In the genomic region with DNA sequence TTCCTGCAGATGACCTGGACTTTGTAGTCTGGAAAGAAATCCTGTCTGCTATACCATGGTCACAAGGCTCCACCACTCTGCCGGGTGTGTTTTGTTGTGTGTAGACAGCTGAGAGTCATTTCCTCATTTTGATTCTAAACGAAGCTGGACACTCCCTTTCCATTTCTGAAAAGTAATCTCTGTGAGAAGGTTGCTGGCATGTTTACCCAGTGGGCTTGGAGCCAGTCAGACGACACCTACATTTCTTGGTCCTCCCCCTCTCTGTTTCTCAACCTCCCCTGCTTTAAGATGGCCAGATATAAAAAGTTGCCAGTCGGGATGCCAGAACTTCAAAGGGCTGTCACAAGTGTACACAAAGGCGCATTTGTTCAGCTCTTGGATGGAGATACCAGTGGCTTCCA, we compare ENCODE assay signal across 7 mouse cellular contexts.
DNase-seq lines count a peak whose midpoint lies in the region; ATAC-seq and TF ChIP-seq lines count a peak whose summit lies in the region.

No protein-coding gene starts in this region.

- no peak overlapping the region for H3K4me3 ChIP-seq in forebrain, postnatal 0 days (ENCODE audit: low read depth, low read length)
- H3K4me3 ChIP-seq in lung, adult 2 months (replicated peaks; ENCODE audit: extremely low read depth, low read depth, low read length), result no peak overlapping the region

- H3K27me3 ChIP-seq in forebrain, postnatal 0 days (ENCODE audit: insufficient read depth, low read length), result no peaks in the 10 kb centered on the region

- H3K9ac ChIP-seq in forebrain, postnatal 0 days, result no peak overlapping the region

- H3K27ac ChIP-seq in forebrain, postnatal 0 days (ENCODE audit: low read depth, low read length), result no peak overlapping the region

- DNase-seq in right cerebral cortex, postnatal 10 days (ENCODE audit: low spot score in 2 of 2), result peak; percentile 28 to 35
- DNase-seq in right cerebral cortex, adult 18-20 months, result no peak
- DNase-seq in forebrain, postnatal 0 days, result peak; percentile 7
- DNase-seq in lung, adult 2 months, result peak; percentile 39
- peak; percentile 9 for DNase-seq in yolk sac, embryonic 10.5 days (ENCODE audit: low spot score)
- DNase-seq in cerebellum, postnatal 25 days, result no peak
- DNase-seq in thymus, postnatal 25 days, result no peak

- H3K4me2 ChIP-seq in forebrain, postnatal 0 days (ENCODE audit: low read depth), result no peak overlapping the region

- TF ChIP-seq POLR2A in lung, adult 2 months (IDR thresholded peaks at IDR 0.05; ENCODE audit: borderline replicate concordance, extremely low read depth, low read depth, low read length), result no peak

- no peaks in the 10 kb centered on the region for H3K36me3 ChIP-seq in forebrain, postnatal 0 days (ENCODE audit: insufficient read depth)

- no peaks in the 10 kb centered on the region for H3K9me3 ChIP-seq in forebrain, postnatal 0 days (ENCODE audit: low read length)

- no peak for TF ChIP-seq CTCF in forebrain, postnatal 0 days (IDR thresholded peaks at IDR 0.05; ENCODE audit: low read depth)
- TF ChIP-seq CTCF in lung, adult 2 months (IDR thresholded peaks at IDR 0.05; ENCODE audit: insufficient read depth, low read length), result no peak

- WGBS in forebrain, postnatal 0 days, result 28% methylated on average over 5 of the region's 5 CpGs
- 10% methylated on average over 5 of the region's 5 CpGs for WGBS in lung, adult 2 months

- ATAC-seq in forebrain, postnatal 0 days, result no peak

- no peaks in the 10 kb centered on the region for H3K4me1 ChIP-seq in forebrain, postnatal 0 days (ENCODE audit: insufficient read depth)
- peaks cover 3% of the 10 kb centered on the region; the same call in 1 of the 2 replicates for H3K4me1 ChIP-seq in lung, adult 2 months (ENCODE audit: control insufficient read depth, insufficient read depth, low read length)

Comparison
In these comparisons a context has a peak if more than half of its experiments do, and no peak if none do; other contexts are left out.
1. DNase-seq: peak in right cerebral cortex, postnatal 10 days (2 of 2), forebrain, postnatal 0 days (single experiment), lung, adult 2 months (single experiment) and yolk sac, embryonic 10.5 days (single experiment); none in right cerebral cortex, adult 18-20 months (single experiment), cerebellum, postnatal 25 days (0 of 2) and thymus, postnatal 25 days (single experiment).